Mouse (Mus musculus) limb, embryonic 15.5 days (tissue): Measurements from ENCODE around the gene Hras. TPM values are rescaled to one million over a fixed set of nuclear protein-coding genes. Genes with fewer than 3 reads are reported as not detected.

ENCODE experiments used
- ATAC-seq: fragments of 200-750 bp; cut with Nextera tagmentation; 2 replicates; pipeline ENCODE4 v1.8.0; 2017; ENCODE audit warnings: low read depth, moderate TSS enrichment; ENCODE audit not compliant: insufficient number of reproducible peaks, low FRiP score, low TSS enrichment
- H3K27ac ChIP-seq: fragments of 300-500 bp; sonication (generic); 2 replicates; pipeline ENCODE4 v1.5.1; 2015; ENCODE audit warnings: moderate library complexity, mild to moderate bottlenecking, inconsistent platforms
- H3K27me3 ChIP-seq: fragments of 300-500 bp; sonication (generic); 2 replicates; pipeline ENCODE4 v1.6.1; 2015; ENCODE audit warnings: inconsistent platforms
- H3K36me3 ChIP-seq: fragments of 300-500 bp; sonication (generic); 2 replicates; pipeline ENCODE4 v1.6.1; 2015; ENCODE audit warnings: inconsistent platforms
- H3K4me1 ChIP-seq: fragments of 300-500 bp; sonication (generic); 2 replicates; pipeline ENCODE4 v1.6.1; 2015; ENCODE audit warnings: inconsistent platforms
- H3K4me2 ChIP-seq: fragments of 300-500 bp; sonication (generic); 2 replicates; pipeline ENCODE4 v1.6.1; 2015; ENCODE audit warnings: mild to moderate bottlenecking, inconsistent platforms
- H3K4me3 ChIP-seq: fragments of 300-500 bp; sonication (generic); 2 replicates; pipeline ENCODE4 v1.5.1; 2015; ENCODE audit warnings: mild to moderate bottlenecking, inconsistent platforms
- H3K9ac ChIP-seq: fragments of 300-500 bp; sonication (generic); 2 replicates; pipeline ENCODE4 v1.6.1; 2015; ENCODE audit warnings: inconsistent platforms
- H3K9me3 ChIP-seq: fragments of 300-500 bp; sonication (generic); 2 replicates; pipeline ENCODE4 v1.6.1; 2016; ENCODE audit warnings: inconsistent platforms
- WGBS: fragments of 180-500 bp; shearing (Covaris S2); methylation state at CpG from one replicate; pipeline ENCODE4 v1.1.7; 2015; 5-methylcytosine and 5-hydroxymethylcytosine counted together
- polyA plus RNA-seq: library from polyadenylated mRNA; unstranded; fragments of >200 nt; fragmentation: Nextera tagmentation; extraction: Ambion mirVana; gene quantifications from 2 replicates; pipeline ENCODE4 v1.2.1, GENCODE M21; 2015

The Hras gene
- polyA plus RNA-seq, 1 experiment from 2014 or later = 165 TPM

DNA sequence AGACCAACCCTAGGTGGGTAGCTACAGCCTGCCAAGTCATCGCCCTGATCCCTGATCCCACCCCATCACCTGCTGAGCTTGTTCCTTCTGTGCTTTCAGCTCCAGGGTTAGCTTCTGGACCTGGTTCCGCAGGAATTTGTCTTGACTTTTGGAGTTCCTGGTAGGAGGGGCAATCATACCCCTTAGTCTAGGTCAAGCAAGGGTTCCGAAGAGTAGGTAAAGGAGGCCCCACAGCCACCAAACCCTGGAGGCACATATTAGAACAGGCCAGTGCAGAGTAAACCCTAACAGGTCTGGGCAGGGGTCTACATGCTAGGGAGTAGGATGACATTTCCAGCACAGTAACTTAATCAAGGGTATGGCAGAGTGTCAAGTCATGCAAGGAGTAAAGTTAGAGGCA, 19.3 kb upstream of the Hras start:
- Histone ChIP-seq H3K4me2 (0 out of 2 replicates have a peak overlapping the region, but pooled peaks have one; percentile 5), H3K9ac (no peak overlapping the region), H3K4me1 (peaks cover 31% of the 10 kb centered on the region), H3K27me3 (no peaks in the 10 kb centered on the region), H3K27ac (peak overlapping the region; percentile 43; the same call in 1 of the 2 replicates), H3K9me3 (no peaks in the 10 kb centered on the region), H3K36me3 (0 out of 2 replicates have a peak, but pooled peaks cover 3% of the 10 kb centered on the region), H3K4me3 (no peak overlapping the region)
- no peak for ATAC-seq
- WGBS = 69% methylated on average over 3 of the region's 3 CpGs

DNA sequence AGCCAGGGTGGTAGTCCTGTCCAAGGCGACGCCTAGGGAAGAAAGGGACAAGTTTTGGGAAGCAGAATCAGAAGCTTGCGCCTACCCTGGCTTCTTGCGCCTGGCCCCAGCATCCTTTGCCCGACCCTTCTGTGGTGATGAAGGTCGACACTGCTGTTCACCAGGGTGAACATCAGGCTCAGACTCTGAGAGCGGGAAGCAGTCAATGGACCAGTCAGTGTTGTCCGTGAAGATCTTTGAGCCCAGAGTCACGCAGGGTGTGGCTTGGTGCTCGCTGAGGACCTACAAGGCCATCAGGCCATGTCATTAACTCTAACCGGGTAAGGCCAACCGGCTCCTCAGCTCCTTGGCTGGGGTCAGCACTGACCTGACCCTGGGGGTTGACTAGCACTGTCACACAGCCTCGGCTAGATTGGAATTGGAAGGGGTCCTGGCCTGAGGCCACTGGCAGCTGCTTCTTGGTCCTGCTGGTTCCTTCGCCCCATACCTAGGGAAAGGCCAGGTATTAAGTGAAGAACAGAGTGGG, 16.9 kb upstream of the Hras start:
- H3K4me3 ChIP-seq = no peak overlapping the region

DNA sequence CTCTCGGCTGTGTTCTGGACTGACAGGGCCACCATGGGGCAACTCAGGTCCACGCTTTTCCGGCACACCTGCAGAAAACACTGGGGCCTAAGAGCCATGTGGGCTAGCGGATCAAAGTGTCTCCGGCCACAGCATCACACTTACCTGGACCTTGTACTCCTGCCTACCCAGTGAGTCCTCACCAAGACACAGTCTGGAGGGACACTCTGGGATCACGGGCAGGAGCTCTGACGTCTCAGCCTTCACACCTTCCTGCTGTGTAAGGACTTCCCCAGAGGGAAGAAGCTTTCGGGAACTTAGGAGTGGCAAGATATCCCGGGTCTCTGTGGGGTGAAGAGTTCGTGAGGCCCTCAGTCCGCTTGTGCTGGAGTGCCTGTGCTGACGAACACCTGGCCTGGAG, 16.3 kb upstream of the Hras start:
- H3K4me1 ChIP-seq = peaks cover 4% of the 10 kb centered on the region
- H3K36me3 ChIP-seq = no peaks in the 10 kb centered on the region
- no peak overlapping the region for H3K4me3 ChIP-seq
- 73% methylated on average over 12 of the region's 12 CpGs for whole genome bisulfite sequencing
- H3K27ac ChIP-seq = no peak overlapping the region
- no peaks in the 10 kb centered on the region for H3K27me3 ChIP-seq
- ATAC-seq = no peak
- H3K9me3 ChIP-seq = no peaks in the 10 kb centered on the region
- no peak overlapping the region for H3K9ac ChIP-seq
- no peak overlapping the region for H3K4me2 ChIP-seq

More for the DNA sequence above, 16.9 kb upstream of the Hras start:
- no peak overlapping the region for H3K27ac ChIP-seq
- H3K4me2 ChIP-seq = no peak overlapping the region
- 83% methylated on average over 14 of the region's 14 CpGs for WGBS
- no peak overlapping the region for H3K9ac ChIP-seq
- ATAC-seq = no peak
- H3K27me3 ChIP-seq = no peaks in the 10 kb centered on the region
- peaks cover 8% of the 10 kb centered on the region for H3K4me1 ChIP-seq
- H3K36me3 ChIP-seq = no peaks in the 10 kb centered on the region
- no peaks in the 10 kb centered on the region for H3K9me3 ChIP-seq

DNA sequence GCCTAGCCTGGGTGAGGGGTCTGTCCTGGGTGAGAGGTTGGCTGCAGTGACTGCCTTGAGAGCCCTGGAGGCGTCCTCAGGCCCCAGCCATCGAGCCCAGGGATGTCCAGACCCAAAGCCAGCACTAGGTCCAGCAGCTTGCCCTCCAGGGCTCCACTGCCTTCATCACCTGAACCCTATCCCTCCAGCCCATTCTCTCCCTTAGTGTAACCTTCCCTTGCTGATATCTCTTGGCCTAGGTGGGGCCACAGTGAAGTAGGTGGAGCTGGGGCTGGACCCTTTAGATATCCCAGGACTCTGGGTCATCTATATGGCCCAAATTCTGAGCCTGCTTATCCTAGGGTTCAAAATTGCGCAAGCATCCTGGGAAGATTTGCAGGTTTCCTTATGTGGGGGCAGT, 15.7 kb upstream of the Hras start:
- no peak overlapping the region for H3K4me2 ChIP-seq
- WGBS = 70% methylated on average over 3 of the region's 3 CpGs
- no peaks in the 10 kb centered on the region for H3K36me3 ChIP-seq
- no peak overlapping the region for H3K27ac ChIP-seq
- ATAC-seq = no peak
- no peaks in the 10 kb centered on the region for H3K27me3 ChIP-seq
- no peak overlapping the region for H3K4me3 ChIP-seq
- no peaks in the 10 kb centered on the region for H3K9me3 ChIP-seq
- H3K4me1 ChIP-seq = no peaks in the 10 kb centered on the region; the same call in 1 of the 2 replicates
- no peak overlapping the region for H3K9ac ChIP-seq

DNA sequence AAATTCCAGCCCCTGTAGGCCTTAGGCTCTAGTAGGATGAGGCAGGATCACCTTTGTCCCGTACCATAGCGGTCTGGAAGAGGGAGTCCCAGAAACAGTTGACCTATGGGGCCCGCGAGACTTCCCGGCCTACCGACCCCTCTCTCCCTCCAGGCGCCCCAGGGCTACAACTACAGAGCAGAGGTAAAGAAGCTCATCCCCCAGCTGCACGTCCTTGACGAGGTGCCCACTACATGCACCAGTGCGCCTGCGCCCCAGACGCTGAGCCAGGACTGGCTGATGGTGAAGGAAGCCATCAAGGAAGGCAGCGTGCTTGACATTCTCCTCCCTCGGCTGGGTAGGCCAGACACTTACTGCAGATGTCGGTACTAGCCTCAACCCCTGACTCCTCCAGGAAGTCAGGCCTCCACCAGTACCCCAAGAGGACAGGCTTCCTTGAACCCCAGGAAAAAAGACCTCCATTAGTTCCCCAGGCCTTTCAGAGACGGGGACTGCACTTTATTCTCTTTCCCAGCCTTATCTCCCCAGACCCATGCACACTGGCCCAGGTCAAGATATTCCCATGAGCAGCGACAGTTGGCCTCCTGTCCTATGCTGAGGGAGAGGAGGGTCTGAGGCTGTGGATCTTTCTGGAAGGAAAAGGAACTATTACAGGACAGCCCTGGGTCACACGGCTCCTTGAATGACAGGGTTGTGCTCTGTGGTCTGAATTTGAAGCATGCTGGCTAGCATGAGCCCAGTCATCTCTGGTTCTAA, 12.6 kb upstream of the Hras start:
- H3K4me1 ChIP-seq = no peaks in the 10 kb centered on the region
- 0 out of 2 replicates have a peak, but pooled peaks cover 3% of the 10 kb centered on the region for H3K36me3 ChIP-seq
- H3K9me3 ChIP-seq = no peaks in the 10 kb centered on the region
- H3K27me3 ChIP-seq = no peaks in the 10 kb centered on the region
- no peak for ATAC-seq
- no peak overlapping the region for H3K9ac ChIP-seq
- no peak overlapping the region for H3K27ac ChIP-seq
- 89% methylated on average over 18 of the region's 18 CpGs for WGBS
- no peak overlapping the region for H3K4me3 ChIP-seq
- H3K4me2 ChIP-seq = no peak overlapping the region

DNA sequence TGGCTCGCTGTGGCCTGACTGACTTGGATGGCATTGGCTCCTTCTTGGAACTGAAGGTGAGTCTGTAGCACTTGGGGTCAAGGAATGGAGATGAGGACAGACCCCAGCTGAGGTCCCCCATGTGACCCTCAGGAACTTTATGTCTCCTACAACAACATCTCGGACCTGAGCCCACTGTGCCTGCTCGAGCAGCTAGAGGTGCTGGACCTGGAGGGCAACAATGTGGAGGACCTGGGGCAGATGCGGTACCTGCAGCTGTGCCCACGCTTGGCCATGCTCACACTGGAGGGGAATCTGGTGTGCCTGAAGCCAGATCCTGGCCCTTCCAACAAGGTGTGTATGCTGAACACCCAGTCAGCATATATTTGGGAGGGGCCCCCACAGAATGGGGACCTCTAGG, 11.7 kb upstream of the Hras start:
- no peaks in the 10 kb centered on the region for H3K9me3 ChIP-seq
- no peaks in the 10 kb centered on the region for H3K4me1 ChIP-seq
- 83% methylated on average over 5 of the region's 5 CpGs for WGBS
- no peak overlapping the region for H3K27ac ChIP-seq
- no peak for ATAC-seq
- 0 out of 2 replicates have a peak, but pooled peaks cover 3% of the 10 kb centered on the region for H3K36me3 ChIP-seq
- H3K27me3 ChIP-seq = no peaks in the 10 kb centered on the region
- no peak overlapping the region for H3K9ac ChIP-seq
- no peak overlapping the region for H3K4me2 ChIP-seq
- H3K4me3 ChIP-seq = no peak overlapping the region

DNA sequence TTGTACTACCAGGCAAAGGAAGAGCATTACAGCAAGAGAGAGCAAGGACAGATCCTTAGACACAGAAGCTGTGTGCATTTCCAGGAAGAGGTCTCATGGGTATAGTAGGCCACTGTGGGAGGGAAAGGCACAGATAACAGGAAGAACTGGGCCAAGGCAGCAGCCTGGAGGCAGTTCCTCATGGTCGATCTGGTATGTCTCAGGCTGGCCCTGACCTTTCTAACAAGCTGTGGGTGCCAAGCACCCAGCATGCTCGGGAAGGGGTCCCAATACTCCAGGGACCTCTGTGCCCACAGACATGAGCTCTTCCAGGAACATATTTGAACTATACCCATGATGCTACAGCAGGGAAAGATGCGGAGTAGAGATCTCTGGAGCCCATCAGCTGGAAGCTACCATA, 10.7 kb upstream of the Hras start:
- no peaks in the 10 kb centered on the region for H3K4me1 ChIP-seq
- H3K27ac ChIP-seq = no peak overlapping the region
- WGBS = 72% methylated on average over 3 of the region's 3 CpGs
- ATAC-seq = no peak
- 0 out of 2 replicates have a peak, but pooled peaks cover 5% of the 10 kb centered on the region for H3K36me3 ChIP-seq
- no peaks in the 10 kb centered on the region for H3K9me3 ChIP-seq
- H3K9ac ChIP-seq = no peak overlapping the region
- H3K27me3 ChIP-seq = no peaks in the 10 kb centered on the region
- no peak overlapping the region for H3K4me3 ChIP-seq
- H3K4me2 ChIP-seq = no peak overlapping the region

DNA sequence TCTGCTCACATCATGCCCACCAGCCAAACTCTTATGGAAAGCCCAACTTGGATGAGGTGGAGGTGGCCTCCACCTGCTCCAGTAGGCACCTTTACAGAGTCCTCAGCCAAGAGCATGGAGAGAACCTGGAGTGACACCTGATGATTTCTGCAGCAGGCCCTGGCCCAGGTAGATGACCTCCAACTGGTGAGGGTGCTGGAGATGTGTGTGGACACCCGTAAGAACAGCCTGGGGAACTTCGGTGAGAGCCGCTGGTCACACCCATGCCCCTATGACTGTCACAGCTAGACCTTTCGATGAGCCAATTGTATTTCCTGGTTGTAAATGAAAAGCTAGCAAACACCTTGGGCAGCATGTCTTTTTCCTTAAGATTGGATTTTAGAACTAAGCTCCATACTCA, 4.3 kb upstream of the Hras start:
- ATAC-seq = no peak
- WGBS = 91% methylated on average over 4 of the region's 4 CpGs
- no peak overlapping the region for H3K4me3 ChIP-seq
- H3K27me3 ChIP-seq = no peaks in the 10 kb centered on the region
- H3K9ac ChIP-seq = no peak overlapping the region
- H3K36me3 ChIP-seq = 0 out of 2 replicates have a peak, but pooled peaks cover 8% of the 10 kb centered on the region
- H3K27ac ChIP-seq = no peak overlapping the region
- H3K4me1 ChIP-seq = peaks cover 11% of the 10 kb centered on the region
- H3K4me2 ChIP-seq = no peak overlapping the region
- H3K9me3 ChIP-seq = no peaks in the 10 kb centered on the region

DNA sequence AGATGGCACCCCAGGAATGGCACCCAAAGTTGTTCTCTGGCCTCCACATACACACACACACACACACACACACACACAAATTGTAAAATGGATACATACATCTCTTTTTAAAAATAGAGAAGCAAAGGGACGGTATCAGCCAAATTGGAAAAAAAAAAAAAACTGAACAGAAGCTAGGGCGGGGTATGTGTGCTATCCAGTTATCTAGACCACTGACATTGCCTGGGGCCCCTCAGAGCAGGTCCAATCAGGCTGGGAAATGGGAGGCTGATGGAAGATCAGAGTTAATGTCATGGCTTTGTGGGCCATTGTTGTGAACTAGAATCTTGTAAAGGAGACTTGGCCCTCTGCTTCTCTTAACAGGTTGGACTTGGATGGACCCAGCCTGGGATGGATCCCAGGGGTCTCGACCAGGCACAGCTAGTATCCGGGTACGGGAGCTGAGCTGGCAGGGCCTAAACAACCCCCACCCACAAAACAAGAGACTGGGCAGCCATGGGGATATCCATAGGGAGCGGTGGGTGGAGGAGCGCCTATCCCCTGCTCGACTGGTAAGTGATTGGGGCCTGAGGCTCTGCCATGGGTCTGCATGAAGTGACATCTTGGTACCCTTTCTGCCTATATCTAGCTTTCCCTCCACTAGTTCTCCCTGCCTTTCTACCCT, 2.9 kb upstream of the Hras start:
- Histone ChIP-seq H3K36me3 (peaks cover 14% of the 10 kb centered on the region), H3K4me2 (no peak overlapping the region), H3K27ac (no peak overlapping the region), H3K4me3 (no peak overlapping the region), H3K4me1 (peaks cover 25% of the 10 kb centered on the region), H3K27me3 (no peaks in the 10 kb centered on the region), H3K9me3 (no peaks in the 10 kb centered on the region), H3K9ac (no peak overlapping the region)
- no peak for ATAC-seq
- 88% methylated on average over 8 of the region's 8 CpGs for WGBS

DNA sequence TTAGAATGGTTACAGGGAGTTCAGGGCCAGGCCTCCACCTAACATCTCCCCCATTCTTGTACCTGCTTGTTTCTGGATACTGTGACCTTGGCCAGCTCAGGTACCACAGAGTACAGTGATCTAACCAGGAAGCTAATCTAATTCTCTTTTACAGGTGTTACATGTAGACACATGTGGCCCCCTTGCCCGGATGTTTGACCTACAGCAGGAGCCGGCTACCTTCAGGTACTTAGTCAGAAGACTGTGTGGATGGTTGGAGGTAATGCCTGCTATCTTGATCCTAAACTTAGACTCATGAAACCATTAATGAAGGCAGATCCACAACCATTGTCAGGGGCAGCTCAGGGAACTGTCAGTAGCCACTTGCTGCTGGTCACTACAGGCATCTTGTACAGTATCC, 1.9 kb upstream of the Hras start:
- H3K36me3 ChIP-seq = peaks cover 24% of the 10 kb centered on the region
- H3K9me3 ChIP-seq = no peaks in the 10 kb centered on the region
- no peak overlapping the region for H3K4me2 ChIP-seq
- no peak overlapping the region for H3K27ac ChIP-seq
- no peak for ATAC-seq
- 91% methylated on average over 2 of the region's 2 CpGs for WGBS
- no peak overlapping the region for H3K9ac ChIP-seq
- no peak overlapping the region for H3K4me3 ChIP-seq
- H3K27me3 ChIP-seq = no peaks in the 10 kb centered on the region
- peaks cover 28% of the 10 kb centered on the region for H3K4me1 ChIP-seq

DNA sequence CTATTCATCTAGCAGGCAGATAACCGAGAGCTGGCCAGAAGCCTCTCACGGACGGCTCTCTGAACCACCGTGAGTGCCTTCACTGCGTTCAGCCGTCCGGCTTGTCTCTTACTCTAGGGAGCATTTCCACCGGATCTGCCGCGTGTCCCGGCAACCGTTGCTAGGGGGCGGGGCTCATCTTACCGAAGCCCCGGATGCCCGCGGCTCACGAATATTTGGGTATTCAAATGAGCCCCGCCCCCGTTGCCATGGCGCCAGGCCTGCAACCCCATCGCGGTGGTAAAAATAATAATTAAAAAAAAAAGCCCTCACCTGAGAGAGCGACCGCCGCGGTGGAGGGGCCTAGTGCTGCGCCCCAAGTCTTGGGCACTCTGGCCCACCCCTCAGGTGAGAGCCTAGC, 1.0 kb upstream of the Hras start:
- Histone ChIP-seq H3K27ac (peak overlapping the region; percentile 88), H3K27me3 (no peaks in the 10 kb centered on the region), H3K9ac (peak overlapping the region; percentile 51; the same call in 1 of the 2 replicates), H3K9me3 (no peaks in the 10 kb centered on the region), H3K36me3 (peaks cover 33% of the 10 kb centered on the region), H3K4me3 (peak overlapping the region; percentile 78), H3K4me1 (peaks cover 28% of the 10 kb centered on the region), H3K4me2 (peak overlapping the region; percentile 93)
- ATAC-seq = no peak
- under 1% methylated on average over 28 of the region's 28 CpGs for WGBS

DNA sequence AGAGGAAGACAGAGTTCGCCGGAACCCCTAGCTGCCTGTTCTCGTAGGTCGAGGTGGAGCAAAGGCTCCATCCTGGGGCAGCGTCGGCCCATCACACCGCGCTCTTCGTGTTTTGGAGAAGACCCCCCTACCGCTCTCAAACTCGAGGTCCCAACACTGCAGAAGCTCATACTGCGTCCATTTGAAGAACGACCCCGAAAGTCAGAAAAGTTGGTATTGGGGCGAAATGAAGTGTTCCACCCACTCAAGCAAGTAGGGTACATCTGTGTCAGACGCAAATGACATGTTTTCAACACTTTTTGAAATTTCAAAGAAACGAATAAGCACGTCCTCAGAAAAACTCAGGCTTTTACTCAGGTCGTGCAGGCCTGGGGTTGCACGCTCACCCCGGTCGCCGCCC, 604 bp upstream of the Hras start:
- WGBS = under 1% methylated on average over 23 of the region's 23 CpGs
- ATAC-seq = no peak
- Histone ChIP-seq H3K4me1 (peaks cover 28% of the 10 kb centered on the region), H3K4me3 (peak overlapping the region; percentile 78), H3K27ac (peak overlapping the region; percentile 88), H3K9me3 (no peaks in the 10 kb centered on the region), H3K9ac (peak overlapping the region; percentile 51), H3K27me3 (no peaks in the 10 kb centered on the region), H3K36me3 (peaks cover 34% of the 10 kb centered on the region), H3K4me2 (peak overlapping the region; percentile 93)
